Mouse (Mus musculus) forebrain, embryonic 12.5 days (tissue): ENCODE measurements at regions not wholly inside any gene's neighbourhood (a gene's known extent, or its start where the extent isn't known, plus 50 kb on each side); places are given as distances from the start of the nearest gene placed in this dataset.

Experiments
- ATAC-seq: fragments of 200-750 bp; cut with Nextera tagmentation; 2 replicates; pipeline ENCODE4 v1.8.0; 2017; ENCODE audit warnings: moderate TSS enrichment; ENCODE audit not compliant: low FRiP score
- H3K27ac ChIP-seq: fragments of 300-500 bp; sonication (generic); 2 replicates; pipeline ENCODE4 v1.5.1; 2016; ENCODE audit warnings: mild to moderate bottlenecking
- H3K27me3 ChIP-seq: fragments of 300-500 bp; sonication (generic); 2 replicates; pipeline ENCODE4 v1.6.1; 2016; ENCODE audit warnings: mild to moderate bottlenecking
- H3K36me3 ChIP-seq: fragments of 300-500 bp; sonication (generic); replicated peaks from 2 replicates; pipeline ENCODE4 v1.6.1; 2016; ENCODE audit warnings: mild to moderate bottlenecking
- H3K4me1 ChIP-seq: fragments of 300-500 bp; sonication (generic); 2 replicates; pipeline ENCODE4 v1.6.1; 2016
- H3K4me2 ChIP-seq: fragments of 300-500 bp; sonication (generic); 2 replicates; pipeline ENCODE4 v1.6.1; 2016; ENCODE audit warnings: mild to moderate bottlenecking, moderate library complexity
- H3K4me3 ChIP-seq: fragments of 300-500 bp; sonication (generic); replicated peaks from 2 replicates; pipeline ENCODE4 v1.5.1; 2016; ENCODE audit warnings: mild to moderate bottlenecking
- H3K9ac ChIP-seq: fragments of 300-500 bp; sonication (generic); 2 replicates; pipeline ENCODE4 v1.6.1; 2016; ENCODE audit warnings: mild to moderate bottlenecking
- H3K9me3 ChIP-seq: fragments of 300-500 bp; sonication (generic); 2 replicates; pipeline ENCODE4 v1.6.1; 2016
- WGBS: fragments of 180-500 bp; shearing (Covaris S2); methylation state at CpG from one replicate; pipeline ENCODE4 v1.1.7; 2016; 5-methylcytosine and 5-hydroxymethylcytosine counted together

GRCm38 (mm10) chr7:117150355-117150754 lies 230.4 kb upstream of the Xylt1 start:
- H3K4me3 ChIP-seq = no peak overlapping the region
- 33% methylated on average over 8 of the region's 8 CpGs for WGBS
- H3K4me1 ChIP-seq = peaks cover 4% of the 10 kb centered on the region; the same call in 1 of the 2 replicates
- H3K9ac ChIP-seq = no peak overlapping the region
- H3K36me3 ChIP-seq = no peaks in the 10 kb centered on the region
- no peak overlapping the region for H3K27ac ChIP-seq
- no peak overlapping the region for H3K4me2 ChIP-seq
- no peaks in the 10 kb centered on the region for H3K27me3 ChIP-seq
- no peak for ATAC-seq
- H3K9me3 ChIP-seq = no peaks in the 10 kb centered on the region

DNA sequence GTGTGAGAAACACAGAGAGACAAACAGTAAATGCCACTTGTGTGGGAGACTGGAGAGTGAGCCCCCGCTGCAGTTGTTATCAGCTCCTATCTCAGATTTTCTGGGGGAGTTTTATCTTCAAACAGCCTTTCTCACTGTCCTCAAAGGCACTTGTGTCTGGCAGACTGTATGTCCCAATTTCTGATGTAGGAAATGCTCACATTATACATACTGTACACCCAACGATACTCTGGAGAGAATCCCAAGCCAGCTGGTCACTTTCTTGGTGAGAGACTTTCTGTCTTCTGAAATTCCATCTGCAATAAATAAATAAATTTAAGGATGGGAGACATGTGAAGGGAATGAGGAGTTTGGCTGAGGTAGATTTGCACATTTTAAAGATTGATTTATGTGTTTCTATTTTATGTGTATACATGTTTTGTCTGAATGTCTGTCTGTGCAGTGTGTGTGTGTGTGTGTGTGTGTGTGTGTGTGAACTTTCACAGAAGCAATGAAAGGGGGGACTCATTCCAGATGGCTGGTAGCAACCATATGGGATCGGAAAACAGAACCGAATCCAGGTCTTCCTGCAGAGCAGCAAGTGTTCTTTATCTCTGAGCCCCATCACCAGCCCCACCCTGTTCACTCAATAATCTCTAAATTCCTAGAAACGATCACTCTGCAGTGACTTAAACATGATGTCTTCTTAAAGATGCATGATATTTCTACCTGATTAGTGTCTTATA lies 226.8 kb upstream of the Xylt1 start:
- Histone ChIP-seq H3K36me3 (no peaks in the 10 kb centered on the region), H3K4me2 (no peak overlapping the region), H3K27ac (no peak overlapping the region), H3K9me3 (no peaks in the 10 kb centered on the region), H3K9ac (no peak overlapping the region), H3K4me3 (no peak overlapping the region), H3K4me1 (peaks cover 4% of the 10 kb centered on the region; the same call in 1 of the 2 replicates), H3K27me3 (no peaks in the 10 kb centered on the region)
- 90% methylated on average over 5 of the region's 5 CpGs for WGBS
- no peak for ATAC-seq

GRCm38 (mm10) chr7:117161193-117161908 lies 219.4 kb upstream of the Xylt1 start:
- Histone ChIP-seq H3K4me3 (no peak overlapping the region), H3K36me3 (no peaks in the 10 kb centered on the region), H3K27ac (no peak overlapping the region), H3K4me1 (no peaks in the 10 kb centered on the region), H3K9me3 (no peaks in the 10 kb centered on the region), H3K27me3 (no peaks in the 10 kb centered on the region), H3K4me2 (no peak overlapping the region), H3K9ac (no peak overlapping the region)
- WGBS = 74% methylated on average over 3 of the region's 3 CpGs
- ATAC-seq = no peak

- Histone ChIP-seq H3K36me3 (no peaks in the 10 kb centered on the region), H3K4me2 (no peak overlapping the region), H3K27ac (no peak overlapping the region), H3K4me3 (no peak overlapping the region), H3K9me3 (no peaks in the 10 kb centered on the region), H3K9ac (no peak overlapping the region), H3K4me1 (no peaks in the 10 kb centered on the region), H3K27me3 (no peaks in the 10 kb centered on the region)
- 88% methylated on average over 8 of the region's 8 CpGs for WGBS
- no peak for ATAC-seq
Observed at GRCm38 (mm10) chr7:117174811-117175422, 205.9 kb upstream of the Xylt1 start.

GRCm38 (mm10) chr7:117184011-117184410 lies 196.8 kb upstream of the Xylt1 start:
- Histone ChIP-seq H3K9ac (no peak overlapping the region), H3K4me1 (no peaks in the 10 kb centered on the region), H3K4me3 (no peak overlapping the region), H3K27me3 (no peaks in the 10 kb centered on the region), H3K27ac (no peak overlapping the region), H3K4me2 (no peak overlapping the region), H3K36me3 (no peaks in the 10 kb centered on the region), H3K9me3 (no peaks in the 10 kb centered on the region)
- ATAC-seq = no peak
- WGBS = 69% methylated on average over 1 of the region's 1 CpGs

DNA sequence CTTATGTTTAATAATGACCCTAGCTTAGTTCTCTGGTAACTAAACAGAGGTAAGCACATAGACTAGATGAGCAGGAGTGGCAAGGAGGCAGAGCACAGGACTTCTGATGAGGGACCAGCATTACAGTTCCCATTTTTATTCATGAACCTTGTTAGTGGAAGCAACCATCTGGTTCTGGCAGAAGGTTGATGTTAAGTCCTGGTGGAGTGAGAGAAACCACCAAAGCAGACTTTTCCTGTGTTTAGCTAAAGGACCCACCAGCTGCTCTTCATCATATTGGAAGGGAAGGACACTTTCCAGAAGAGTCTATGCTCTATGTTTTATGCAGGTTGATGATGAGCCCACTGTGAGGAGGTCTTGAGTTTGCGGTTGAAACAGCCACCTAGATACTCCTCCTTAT lies 194.9 kb upstream of the Xylt1 start:
- no peak for ATAC-seq
- Histone ChIP-seq H3K27ac (no peak overlapping the region), H3K4me1 (no peaks in the 10 kb centered on the region), H3K4me2 (no peak overlapping the region), H3K27me3 (no peaks in the 10 kb centered on the region), H3K9me3 (no peaks in the 10 kb centered on the region), H3K4me3 (no peak overlapping the region), H3K9ac (no peak overlapping the region), H3K36me3 (no peaks in the 10 kb centered on the region)
- WGBS = 83% methylated on average over 1 of the region's 1 CpGs

- WGBS = 74% methylated on average over 3 of the region's 3 CpGs
- Histone ChIP-seq H3K4me1 (no peaks in the 10 kb centered on the region), H3K4me2 (no peak overlapping the region), H3K4me3 (no peak overlapping the region), H3K27ac (no peak overlapping the region), H3K9me3 (no peaks in the 10 kb centered on the region; the same call in 1 of the 2 replicates), H3K9ac (no peak overlapping the region), H3K27me3 (no peaks in the 10 kb centered on the region), H3K36me3 (no peaks in the 10 kb centered on the region)
- ATAC-seq = no peak
Observed at GRCm38 (mm10) chr7:117196611-117197010, 184.2 kb upstream of the Xylt1 start.

DNA sequence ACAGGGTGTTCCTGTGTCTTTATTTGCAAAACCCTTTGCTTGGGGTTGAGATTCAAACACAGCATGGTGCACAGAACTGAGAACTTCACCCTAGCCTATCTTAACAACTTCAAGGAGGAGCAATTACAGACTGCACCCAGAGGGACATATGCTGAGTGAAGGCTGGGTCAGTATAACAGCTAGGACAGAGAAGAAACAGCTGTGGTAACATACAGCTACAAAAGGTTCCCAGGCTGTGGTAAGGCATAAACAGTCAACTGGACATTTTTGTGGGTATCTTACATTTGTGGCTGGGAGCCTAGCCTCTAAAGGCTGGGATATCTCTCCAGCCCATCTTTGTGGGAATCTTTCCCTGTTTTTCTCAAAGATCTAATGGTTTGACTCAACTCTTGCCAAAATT lies 154.5 kb upstream of the Xylt1 start:
- no peak overlapping the region for H3K27ac ChIP-seq
- H3K36me3 ChIP-seq = no peaks in the 10 kb centered on the region
- no peak for ATAC-seq
- H3K9ac ChIP-seq = no peak overlapping the region
- H3K27me3 ChIP-seq = no peaks in the 10 kb centered on the region
- H3K4me1 ChIP-seq = no peaks in the 10 kb centered on the region
- H3K4me2 ChIP-seq = no peak overlapping the region
- H3K4me3 ChIP-seq = no peak overlapping the region
- H3K9me3 ChIP-seq = no peaks in the 10 kb centered on the region

DNA sequence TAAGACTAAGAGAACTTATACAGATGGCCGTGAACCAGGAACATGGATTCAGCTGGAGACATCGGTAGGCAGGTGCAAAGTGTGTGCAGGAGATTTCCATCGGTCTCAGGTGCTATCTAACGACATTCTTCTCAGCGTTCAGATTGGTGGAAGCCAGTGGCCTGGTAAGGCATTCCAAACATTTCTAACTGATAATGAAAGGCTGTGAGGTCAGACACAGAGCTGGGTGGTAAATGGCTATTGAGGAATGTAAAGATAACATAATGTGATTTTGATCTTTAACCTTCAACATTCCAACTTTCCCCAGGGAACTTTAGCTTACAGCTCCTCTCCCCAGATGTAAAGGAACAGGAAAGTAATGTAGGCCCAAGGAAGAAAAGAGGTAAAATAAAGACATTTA lies 151.2 kb upstream of the Xylt1 start:
- Histone ChIP-seq H3K4me3 (no peak overlapping the region), H3K9me3 (no peaks in the 10 kb centered on the region), H3K4me1 (no peaks in the 10 kb centered on the region), H3K4me2 (no peak overlapping the region), H3K36me3 (no peaks in the 10 kb centered on the region), H3K27me3 (no peaks in the 10 kb centered on the region), H3K9ac (no peak overlapping the region), H3K27ac (no peak overlapping the region)
- 84% methylated on average over 5 of the region's 5 CpGs for whole genome bisulfite sequencing
- ATAC-seq = no peak

DNA sequence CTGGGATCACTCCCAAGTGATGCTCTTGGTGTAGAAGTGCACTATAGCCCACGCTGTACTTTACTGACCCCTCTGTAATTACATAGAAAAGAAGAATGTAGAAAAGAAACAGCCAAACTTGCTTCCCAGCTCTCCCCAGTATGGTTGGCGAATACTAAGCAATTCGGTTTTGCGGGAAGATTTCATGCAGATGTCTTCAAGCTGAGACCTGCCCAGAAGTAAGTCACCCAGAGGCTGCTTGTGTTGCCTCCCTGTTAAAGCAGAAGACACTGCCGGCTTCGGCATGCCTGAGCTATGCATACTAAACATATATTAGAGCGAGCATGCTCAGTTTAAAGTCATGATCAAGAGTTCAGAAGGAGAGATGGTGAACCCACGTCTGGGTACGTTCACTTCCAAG lies 124.0 kb upstream of the Xylt1 start:
- no peak overlapping the region for H3K27ac ChIP-seq
- H3K36me3 ChIP-seq = no peaks in the 10 kb centered on the region
- no peaks in the 10 kb centered on the region for H3K9me3 ChIP-seq
- H3K4me3 ChIP-seq = no peak overlapping the region
- 87% methylated on average over 9 of the region's 9 CpGs for WGBS
- no peak for ATAC-seq
- peaks cover 5% of the 10 kb centered on the region; the same call in 1 of the 2 replicates for H3K4me1 ChIP-seq
- H3K9ac ChIP-seq = no peak overlapping the region
- H3K27me3 ChIP-seq = no peaks in the 10 kb centered on the region
- H3K4me2 ChIP-seq = no peak overlapping the region

DNA sequence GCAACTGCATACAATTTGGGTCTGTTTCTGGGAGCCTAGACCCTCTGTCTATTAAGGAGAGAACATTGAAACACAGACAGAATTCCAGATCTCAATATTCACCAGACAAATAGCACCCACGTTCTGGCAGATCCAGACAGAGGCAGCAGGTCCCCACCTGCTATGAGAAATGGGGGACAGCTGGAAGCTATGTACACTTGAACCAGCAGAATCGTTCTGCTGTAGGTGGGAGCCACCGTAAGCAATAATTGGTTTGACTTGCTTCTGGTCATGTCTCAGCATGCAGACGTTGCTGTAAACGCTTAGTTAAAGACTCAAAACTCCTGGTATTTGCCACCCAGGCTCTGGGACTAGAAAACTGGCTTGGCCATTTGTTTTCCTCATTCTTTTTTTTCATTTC lies 122.2 kb upstream of the Xylt1 start:
- Histone ChIP-seq H3K9ac (no peak overlapping the region), H3K36me3 (no peaks in the 10 kb centered on the region), H3K4me2 (no peak overlapping the region), H3K4me1 (peaks cover 5% of the 10 kb centered on the region; the same call in 1 of the 2 replicates), H3K27ac (no peak overlapping the region), H3K9me3 (no peaks in the 10 kb centered on the region), H3K4me3 (no peak overlapping the region), H3K27me3 (no peaks in the 10 kb centered on the region)
- ATAC-seq = no peak
- 77% methylated on average over 5 of the region's 5 CpGs for WGBS

DNA sequence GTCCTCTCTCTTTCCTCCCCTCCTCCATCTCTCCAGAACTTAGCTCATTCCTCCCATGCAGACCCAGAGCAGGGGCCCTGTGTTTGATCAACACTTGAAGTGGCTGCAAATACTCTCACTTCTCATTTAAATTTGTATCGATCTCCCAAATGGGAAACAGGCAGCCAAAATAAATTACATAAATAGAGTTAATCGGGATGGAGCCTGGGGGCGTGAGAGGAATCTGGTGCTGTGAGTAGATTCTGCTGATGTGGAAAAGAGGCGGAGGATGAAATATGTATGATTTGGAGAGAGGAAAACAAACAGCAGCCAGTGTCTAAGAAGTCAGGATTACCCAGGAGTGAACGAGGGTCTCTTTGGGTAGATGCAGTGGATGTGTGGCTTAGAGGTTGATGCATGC lies 121.6 kb upstream of the Xylt1 start:
- no peak for ATAC-seq

More for the DNA sequence above, 121.6 kb upstream of the Xylt1 start:
- no peak overlapping the region for H3K4me2 ChIP-seq
- no peak overlapping the region for H3K27ac ChIP-seq
- no peaks in the 10 kb centered on the region for H3K27me3 ChIP-seq
- H3K4me1 ChIP-seq = peaks cover 5% of the 10 kb centered on the region; the same call in 1 of the 2 replicates
- H3K4me3 ChIP-seq = no peak overlapping the region
- no peak overlapping the region for H3K9ac ChIP-seq
- no peaks in the 10 kb centered on the region for H3K9me3 ChIP-seq
- no peaks in the 10 kb centered on the region for H3K36me3 ChIP-seq
- 63% methylated on average over 5 of the region's 5 CpGs for WGBS
